Mouse (Mus musculus): ENCODE measurements around the gene Ankfy1. TPM values are rescaled to one million over a fixed set of nuclear protein-coding genes. Genes with fewer than 3 reads are reported as not detected.

Ankfy1 gene
- polyA plus RNA-seq, 1 experiment from 2014 or later, result 24.6 TPM

GRCm38 (mm10) chr11:72798112-72798511, 108.3 kb downstream of the Ankfy1 start:
- H3K9me3 ChIP-seq (ENCODE audit: low read length), result no peaks in the 10 kb centered on the region
- H3K4me3 ChIP-seq (ENCODE audit: low read length), result no peak overlapping the region
- no peak for ATAC-seq (ENCODE audit: low FRiP score, low TSS enrichment)
- no peaks in the 10 kb centered on the region for H3K36me3 ChIP-seq (ENCODE audit: insufficient read depth, low read length)
- no peak overlapping the region for H3K27ac ChIP-seq (ENCODE audit: low read length)
- H3K4me2 ChIP-seq (replicated peaks; ENCODE audit: low read depth, low read length), result no peak overlapping the region
- H3K9ac ChIP-seq (replicated peaks; ENCODE audit: low read length), result no peak overlapping the region
- H3K27me3 ChIP-seq (ENCODE audit: insufficient read depth, low read length), result no peaks in the 10 kb centered on the region
- peaks cover 15% of the 10 kb centered on the region for H3K4me1 ChIP-seq (ENCODE audit: insufficient read depth, low read length)

GRCm38 (mm10) chr11:72801182-72801581, 111.4 kb downstream of the Ankfy1 start:
- Histone ChIP-seq H3K9me3 (ENCODE audit: low read length) (no peaks in the 10 kb centered on the region), H3K4me3 (ENCODE audit: low read length) (no peak overlapping the region), H3K27ac (ENCODE audit: low read length) (no peak overlapping the region), H3K36me3 (ENCODE audit: insufficient read depth, low read length) (no peaks in the 10 kb centered on the region), H3K4me1 (ENCODE audit: insufficient read depth, low read length) (peaks cover 12% of the 10 kb centered on the region), H3K4me2 (replicated peaks; ENCODE audit: low read depth, low read length) (no peak overlapping the region), H3K9ac (replicated peaks; ENCODE audit: low read length) (no peak overlapping the region), H3K27me3 (ENCODE audit: insufficient read depth, low read length) (no peaks in the 10 kb centered on the region)
- ATAC-seq (ENCODE audit: low FRiP score, low TSS enrichment), result no peak

GRCm38 (mm10) chr11:72803038-72803437, 113.2 kb downstream of the Ankfy1 start:
- 80% methylated on average over 3 of the region's 3 CpGs for WGBS
- Histone ChIP-seq H3K9me3 (ENCODE audit: low read length) (no peaks in the 10 kb centered on the region), H3K36me3 (ENCODE audit: insufficient read depth, low read length) (no peaks in the 10 kb centered on the region), H3K27me3 (ENCODE audit: insufficient read depth, low read length) (no peaks in the 10 kb centered on the region), H3K27ac (ENCODE audit: low read length) (no peak overlapping the region), H3K9ac (replicated peaks; ENCODE audit: low read length) (no peak overlapping the region), H3K4me2 (replicated peaks; ENCODE audit: low read depth, low read length) (no peak overlapping the region), H3K4me3 (ENCODE audit: low read length) (no peak overlapping the region), H3K4me1 (ENCODE audit: insufficient read depth, low read length) (peaks cover 4% of the 10 kb centered on the region; the same call in 1 of the 2 replicates)
- no peak for ATAC-seq (ENCODE audit: low FRiP score, low TSS enrichment)

- Histone ChIP-seq H3K27ac (ENCODE audit: low read length) (no peak overlapping the region), H3K9ac (replicated peaks; ENCODE audit: low read length) (no peak overlapping the region), H3K36me3 (ENCODE audit: insufficient read depth, low read length) (no peaks in the 10 kb centered on the region), H3K9me3 (ENCODE audit: low read length) (no peaks in the 10 kb centered on the region), H3K4me1 (ENCODE audit: insufficient read depth, low read length) (no peaks in the 10 kb centered on the region), H3K4me2 (replicated peaks; ENCODE audit: low read depth, low read length) (no peak overlapping the region), H3K27me3 (ENCODE audit: insufficient read depth, low read length) (no peaks in the 10 kb centered on the region), H3K4me3 (ENCODE audit: low read length) (no peak overlapping the region)
- ATAC-seq (ENCODE audit: low FRiP score, low TSS enrichment), result no peak
These were observed 114.8 kb downstream of the Ankfy1 start for GRCm38 (mm10) chr11:72804586-72804985.

- Histone ChIP-seq H3K4me3 (ENCODE audit: low read length) (no peak overlapping the region), H3K9ac (replicated peaks; ENCODE audit: low read length) (no peak overlapping the region), H3K27me3 (ENCODE audit: insufficient read depth, low read length) (no peaks in the 10 kb centered on the region), H3K4me1 (ENCODE audit: insufficient read depth, low read length) (no peaks in the 10 kb centered on the region), H3K4me2 (replicated peaks; ENCODE audit: low read depth, low read length) (no peak overlapping the region), H3K36me3 (ENCODE audit: insufficient read depth, low read length) (no peaks in the 10 kb centered on the region), H3K9me3 (ENCODE audit: low read length) (no peaks in the 10 kb centered on the region), H3K27ac (ENCODE audit: low read length) (no peak overlapping the region)
- ATAC-seq (ENCODE audit: low FRiP score, low TSS enrichment), result no peak
- 90% methylated on average over 3 of the region's 3 CpGs for WGBS
These were observed 115.4 kb downstream of the Ankfy1 start for GRCm38 (mm10) chr11:72805232-72805631.

GRCm38 (mm10) chr11:72806556-72806955, 116.8 kb downstream of the Ankfy1 start:
- Histone ChIP-seq H3K4me3 (ENCODE audit: low read length) (no peak overlapping the region), H3K9ac (replicated peaks; ENCODE audit: low read length) (no peak overlapping the region), H3K9me3 (ENCODE audit: low read length) (no peaks in the 10 kb centered on the region), H3K4me2 (replicated peaks; ENCODE audit: low read depth, low read length) (no peak overlapping the region), H3K36me3 (ENCODE audit: insufficient read depth, low read length) (no peaks in the 10 kb centered on the region), H3K27me3 (ENCODE audit: insufficient read depth, low read length) (no peaks in the 10 kb centered on the region), H3K4me1 (ENCODE audit: insufficient read depth, low read length) (no peaks in the 10 kb centered on the region), H3K27ac (ENCODE audit: low read length) (no peak overlapping the region)
- no peak for ATAC-seq (ENCODE audit: low FRiP score, low TSS enrichment)
- 82% methylated on average over 2 of the region's 2 CpGs for WGBS

- no peak overlapping the region for H3K4me2 ChIP-seq (replicated peaks; ENCODE audit: low read depth, low read length)
- no peak for ATAC-seq (ENCODE audit: low FRiP score, low TSS enrichment)
- no peaks in the 10 kb centered on the region for H3K27me3 ChIP-seq (ENCODE audit: insufficient read depth, low read length)
- WGBS, result 70% methylated on average over 4 of the region's 4 CpGs
- H3K36me3 ChIP-seq (ENCODE audit: insufficient read depth, low read length), result no peaks in the 10 kb centered on the region
- no peak overlapping the region for H3K27ac ChIP-seq (ENCODE audit: low read length)
- H3K9ac ChIP-seq (replicated peaks; ENCODE audit: low read length), result no peak overlapping the region
- H3K9me3 ChIP-seq (ENCODE audit: low read length), result no peaks in the 10 kb centered on the region
- H3K4me3 ChIP-seq (ENCODE audit: low read length), result no peak overlapping the region
- no peaks in the 10 kb centered on the region for H3K4me1 ChIP-seq (ENCODE audit: insufficient read depth, low read length)
These were observed 118.2 kb downstream of the Ankfy1 start for GRCm38 (mm10) chr11:72807992-72808391.

GRCm38 (mm10) chr11:72813687-72814086, 123.9 kb downstream of the Ankfy1 start:
- no peak overlapping the region for H3K27ac ChIP-seq (ENCODE audit: low read length)
- H3K27me3 ChIP-seq (ENCODE audit: insufficient read depth, low read length), result no peaks in the 10 kb centered on the region
- no peaks in the 10 kb centered on the region for H3K9me3 ChIP-seq (ENCODE audit: low read length)
- ATAC-seq (ENCODE audit: low FRiP score, low TSS enrichment), result no peak
- WGBS, result 94% methylated on average over 5 of the region's 5 CpGs
- H3K36me3 ChIP-seq (ENCODE audit: insufficient read depth, low read length), result no peaks in the 10 kb centered on the region
- no peak overlapping the region for H3K9ac ChIP-seq (replicated peaks; ENCODE audit: low read length)
- no peak overlapping the region for H3K4me2 ChIP-seq (replicated peaks; ENCODE audit: low read depth, low read length)
- H3K4me1 ChIP-seq (ENCODE audit: insufficient read depth, low read length), result no peaks in the 10 kb centered on the region
- no peak overlapping the region for H3K4me3 ChIP-seq (ENCODE audit: low read length)

- Histone ChIP-seq H3K9me3 (ENCODE audit: low read length) (no peaks in the 10 kb centered on the region), H3K4me2 (replicated peaks; ENCODE audit: low read depth, low read length) (no peak overlapping the region), H3K27me3 (ENCODE audit: insufficient read depth, low read length) (no peaks in the 10 kb centered on the region), H3K4me3 (ENCODE audit: low read length) (no peak overlapping the region), H3K4me1 (ENCODE audit: insufficient read depth, low read length) (no peaks in the 10 kb centered on the region), H3K36me3 (ENCODE audit: insufficient read depth, low read length) (no peaks in the 10 kb centered on the region), H3K27ac (ENCODE audit: low read length) (no peak overlapping the region), H3K9ac (replicated peaks; ENCODE audit: low read length) (no peak overlapping the region)
- WGBS, result 84% methylated on average over 2 of the region's 2 CpGs
- no peak for ATAC-seq (ENCODE audit: low FRiP score, low TSS enrichment)
These were observed 124.4 kb downstream of the Ankfy1 start for GRCm38 (mm10) chr11:72814188-72814587.

- 93% methylated on average over 1 of the region's 1 CpGs for whole genome bisulfite sequencing
These were observed 127.1 kb downstream of the Ankfy1 start for GRCm38 (mm10) chr11:72816859-72817258.

GRCm38 (mm10) chr11:72818067-72818466, 128.3 kb downstream of the Ankfy1 start:
- Histone ChIP-seq H3K27me3 (ENCODE audit: insufficient read depth, low read length) (no peaks in the 10 kb centered on the region), H3K4me3 (ENCODE audit: low read length) (no peak overlapping the region), H3K4me1 (ENCODE audit: insufficient read depth, low read length) (no peaks in the 10 kb centered on the region), H3K27ac (ENCODE audit: low read length) (no peak overlapping the region), H3K9ac (replicated peaks; ENCODE audit: low read length) (no peak overlapping the region), H3K36me3 (ENCODE audit: insufficient read depth, low read length) (peaks cover 20% of the 10 kb centered on the region; the same call in 1 of the 2 replicates), H3K9me3 (ENCODE audit: low read length) (no peaks in the 10 kb centered on the region), H3K4me2 (replicated peaks; ENCODE audit: low read depth, low read length) (no peak overlapping the region)
- WGBS, result 85% methylated on average over 7 of the region's 7 CpGs
- no peak for ATAC-seq (ENCODE audit: low FRiP score, low TSS enrichment)

More at GRCm38 (mm10) chr11:72816859-72817258, 127.1 kb downstream of the Ankfy1 start:
- Histone ChIP-seq H3K9me3 (ENCODE audit: low read length) (no peaks in the 10 kb centered on the region), H3K4me2 (replicated peaks; ENCODE audit: low read depth, low read length) (no peak overlapping the region), H3K4me3 (ENCODE audit: low read length) (no peak overlapping the region), H3K36me3 (ENCODE audit: insufficient read depth, low read length) (peaks cover 15% of the 10 kb centered on the region; the same call in 1 of the 2 replicates), H3K27me3 (ENCODE audit: insufficient read depth, low read length) (no peaks in the 10 kb centered on the region), H3K9ac (replicated peaks; ENCODE audit: low read length) (no peak overlapping the region), H3K4me1 (ENCODE audit: insufficient read depth, low read length) (no peaks in the 10 kb centered on the region), H3K27ac (ENCODE audit: low read length) (no peak overlapping the region)
- no peak for ATAC-seq (ENCODE audit: low FRiP score, low TSS enrichment)
